Mouse (Mus musculus) bone marrow, adult 2 months (tissue): ENCODE measurements around the gene Camsap1.

Experiments
- CTCF ChIP-seq: fragments of 200-500 bp; IDR thresholded peaks from 2 replicates; pipeline ENCODE4 v1.5.1; 2011; ENCODE audit warnings: low read length, control low read depth; ENCODE audit not compliant: control insufficient read depth, insufficient read depth
- POLR2A ChIP-seq: fragments of 200-500 bp; IDR thresholded peaks from 2 replicates; pipeline ENCODE4 v1.6.1; 2011; ENCODE audit warnings: low read depth, mild to moderate bottlenecking, control low read depth, low read length, borderline replicate concordance; ENCODE audit not compliant: control insufficient read depth

- TF ChIP-seq POLR2A (no peak), CTCF (no peak)
Observed at GRCm38 (mm10) chr2:26013674-26014073, 30.6 kb upstream of the Camsap1 start.
